Mouse (Mus musculus) neural tube, embryonic 15.5 days (tissue): ENCODE results near the gene Gyg. TPM values are rescaled to one million over a fixed set of nuclear protein-coding genes. Genes with fewer than 3 reads are reported as not detected.

Experiments
- ATAC-seq: fragments of 200-750 bp; cut with Nextera tagmentation; 2 replicates; pipeline ENCODE4 v1.8.0; 2017; ENCODE audit warnings: mild to moderate bottlenecking, moderate TSS enrichment, moderate library complexity; ENCODE audit not compliant: low FRiP score
- H3K27ac ChIP-seq: fragments of 300-500 bp; sonication (generic); replicated peaks from 2 replicates; pipeline ENCODE4 v1.5.1; 2015; ENCODE audit warnings: mild to moderate bottlenecking, inconsistent platforms
- H3K27me3 ChIP-seq: fragments of 300-500 bp; sonication (generic); replicated peaks from 2 replicates; pipeline ENCODE4 v1.6.1; 2015; ENCODE audit warnings: inconsistent platforms
- H3K36me3 ChIP-seq: fragments of 300-500 bp; sonication (generic); 2 replicates; pipeline ENCODE4 v1.6.1; 2015; ENCODE audit warnings: inconsistent platforms
- H3K4me1 ChIP-seq: fragments of 300-500 bp; sonication (generic); 2 replicates; pipeline ENCODE4 v1.6.1; 2015; ENCODE audit warnings: inconsistent platforms
- H3K4me2 ChIP-seq: fragments of 300-500 bp; sonication (generic); 2 replicates; pipeline ENCODE4 v1.6.1; 2015; ENCODE audit warnings: inconsistent platforms, mild to moderate bottlenecking, moderate library complexity
- H3K4me3 ChIP-seq: fragments of 300-500 bp; sonication (generic); replicated peaks from 2 replicates; pipeline ENCODE4 v1.5.1; 2015; ENCODE audit warnings: mild to moderate bottlenecking, inconsistent platforms
- H3K9ac ChIP-seq: fragments of 300-500 bp; sonication (generic); replicated peaks from 2 replicates; pipeline ENCODE4 v1.6.1; 2015; ENCODE audit warnings: mild to moderate bottlenecking, inconsistent platforms
- H3K9me3 ChIP-seq: fragments of 300-500 bp; sonication (generic); replicated peaks from 2 replicates; pipeline ENCODE4 v1.6.1; 2016; ENCODE audit warnings: inconsistent platforms
- WGBS: fragments of 180-500 bp; shearing (Covaris S2); methylation state at CpG from one replicate; pipeline ENCODE4 v1.1.7; 2015; ENCODE audit warnings: mixed read lengths; 5-methylcytosine and 5-hydroxymethylcytosine counted together
- polyA plus RNA-seq: library from polyadenylated mRNA; unstranded; fragments of >200 nt; fragmentation: Nextera tagmentation; extraction: Ambion mirVana; gene quantifications from 2 replicates; pipeline ENCODE4 v1.2.1, GENCODE M21; 2015

Gyg gene
- polyA plus RNA-seq, result 80.6 and 84.9 TPM in 2 replicates

DNA sequence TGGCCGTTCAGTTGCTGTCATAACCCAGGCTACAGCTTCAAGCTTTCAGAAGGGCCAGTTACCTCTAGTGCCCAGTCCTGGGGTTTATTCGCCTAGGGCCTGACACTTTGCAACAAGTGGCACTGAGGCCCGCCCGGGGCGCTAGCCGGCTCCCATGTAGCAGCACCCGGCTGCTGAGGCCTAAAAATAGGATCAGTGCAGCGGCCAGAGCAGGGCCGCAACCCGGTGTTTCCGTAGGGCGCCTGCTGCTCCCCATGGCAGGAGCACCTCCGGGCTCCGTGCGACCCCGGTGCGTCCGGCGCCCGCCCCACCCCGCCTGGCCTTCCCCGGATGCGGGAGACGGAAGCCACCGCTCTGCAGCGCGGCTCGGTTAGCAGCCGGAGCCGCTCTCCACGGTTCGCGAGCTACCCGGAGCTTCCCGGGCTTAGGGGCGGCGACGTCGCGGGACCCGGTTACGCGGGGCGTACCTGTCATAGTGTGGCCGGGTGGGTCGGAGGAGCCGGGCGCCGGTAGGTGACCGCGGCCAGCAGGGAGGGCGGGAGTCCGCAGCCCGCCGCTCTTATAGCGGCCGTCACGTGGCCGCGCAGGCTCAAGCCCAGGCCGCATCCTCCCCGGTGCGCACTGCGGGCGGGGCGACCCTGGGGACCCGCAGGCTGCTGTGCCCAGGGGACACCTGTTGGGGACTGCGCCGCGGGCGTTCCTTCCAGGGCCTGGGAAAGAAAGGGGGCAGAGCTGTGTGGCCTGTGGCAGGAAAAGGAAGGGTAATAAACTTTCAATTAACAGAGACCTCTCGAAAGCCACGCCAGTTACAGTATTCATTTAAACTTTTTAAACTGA, at the start of gene Gyg:
Gene Gyg (minus strand): TSS at position 787 of the 837 bp plus-strand sequence.
- Histone ChIP-seq H3K27me3 (no peaks in the 10 kb centered on the region; the same call in 1 of the 2 replicates), H3K36me3 (no peaks in the 10 kb centered on the region; the same call in 1 of the 2 replicates), H3K4me2 (peak within 1 kb of the TSS; percentile 96), H3K4me3 (peak within 1 kb of the TSS; percentile 53), H3K9me3 (no peaks in the 10 kb centered on the region), H3K4me1 (peaks cover 13% of the 10 kb centered on the region), H3K27ac (0 out of 2 replicates have a peak within 1 kb of the TSS, but pooled peaks have one; percentile 20), H3K9ac (peak within 1 kb of the TSS; percentile 67)
- peak; percentile 96 for ATAC-seq
- under 1% methylated on average over 68 of the region's 73 CpGs for WGBS

DNA sequence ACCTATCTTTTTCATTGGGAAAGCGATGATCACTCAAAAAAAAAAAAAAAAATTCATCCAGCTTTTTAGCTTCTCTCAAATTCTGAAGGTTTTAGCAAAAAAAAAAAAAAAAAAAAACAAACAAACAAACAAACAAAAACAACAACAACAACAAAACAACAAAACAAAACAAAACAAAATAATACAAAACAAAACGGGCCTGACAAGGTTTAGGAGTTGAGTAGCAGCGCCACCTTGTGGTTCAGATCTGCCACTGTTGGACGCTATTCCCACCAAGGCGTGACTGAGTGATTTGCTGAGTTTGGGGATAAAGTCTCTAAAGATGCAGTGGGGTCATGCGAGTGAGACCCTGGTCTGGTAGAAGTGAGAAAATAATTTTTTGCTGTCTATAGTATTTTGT, 43.8 kb upstream of the Gyg start:
- ATAC-seq, result no peak
- no peaks in the 10 kb centered on the region for H3K36me3 ChIP-seq
- no peak overlapping the region for H3K27ac ChIP-seq
- no peaks in the 10 kb centered on the region for H3K4me1 ChIP-seq
- H3K4me2 ChIP-seq, result no peak overlapping the region
- 29% methylated on average over 6 of the region's 6 CpGs for WGBS
- no peaks in the 10 kb centered on the region for H3K9me3 ChIP-seq
- no peaks in the 10 kb centered on the region for H3K27me3 ChIP-seq
- no peak overlapping the region for H3K9ac ChIP-seq
- H3K4me3 ChIP-seq, result no peak overlapping the region

DNA sequence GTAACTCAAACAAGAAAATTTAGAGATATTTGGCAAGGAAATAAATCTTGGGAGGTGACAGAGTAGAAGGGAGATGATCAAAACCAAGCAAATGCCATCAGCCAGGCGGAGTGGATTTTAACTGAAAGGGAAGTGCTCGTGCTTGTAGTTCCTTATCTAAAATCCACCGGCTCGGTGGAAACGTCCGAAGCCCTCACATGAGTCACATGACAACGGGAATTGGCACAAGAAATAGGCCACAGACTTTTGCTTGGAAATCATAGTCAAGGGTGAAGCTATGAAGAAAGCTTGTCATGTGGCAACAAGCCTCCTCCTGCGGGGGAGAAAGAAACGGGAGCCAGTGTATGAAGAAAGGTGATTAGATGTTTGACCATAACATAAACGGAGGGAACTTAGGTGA, 42.8 kb upstream of the Gyg start:
- Histone ChIP-seq H3K9ac (no peak overlapping the region), H3K9me3 (no peaks in the 10 kb centered on the region), H3K27me3 (no peaks in the 10 kb centered on the region), H3K27ac (no peak overlapping the region), H3K36me3 (no peaks in the 10 kb centered on the region), H3K4me2 (no peak overlapping the region), H3K4me1 (no peaks in the 10 kb centered on the region), H3K4me3 (no peak overlapping the region)
- 89% methylated on average over 10 of the region's 10 CpGs for WGBS
- no peak for ATAC-seq

DNA sequence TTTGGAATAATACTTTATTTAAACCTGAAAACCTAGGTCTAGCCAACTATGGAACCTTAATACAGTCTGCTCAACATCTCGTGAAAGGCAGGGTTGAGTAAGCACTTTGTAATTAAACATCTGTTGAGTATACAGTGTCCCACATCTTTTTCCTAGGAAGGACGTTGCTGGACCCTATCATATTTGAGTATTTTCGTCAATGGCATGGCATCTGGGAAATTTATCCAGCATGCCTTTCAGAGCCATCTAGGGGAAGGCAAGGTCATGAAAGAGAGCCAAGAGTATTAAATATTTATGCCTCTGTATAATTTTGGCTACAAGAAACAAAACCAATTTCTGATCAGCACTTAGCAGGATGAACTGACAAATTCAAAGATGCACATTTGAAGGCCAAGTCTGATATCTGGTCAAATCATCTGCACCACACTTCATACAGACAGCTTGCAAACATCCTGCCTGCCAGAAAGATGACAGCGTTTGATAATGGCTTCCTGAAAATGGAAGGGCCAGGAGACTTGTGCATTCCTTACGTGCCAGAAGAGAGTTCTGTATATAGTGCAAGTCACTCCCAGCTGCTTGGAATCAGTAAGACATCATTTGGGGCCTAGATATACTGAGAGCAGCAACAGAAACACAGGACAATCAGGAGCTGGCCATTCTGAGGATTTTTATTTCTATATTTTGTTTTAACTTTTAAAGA, 34.0 kb upstream of the Gyg start:
- ATAC-seq, result no peak
- H3K27ac ChIP-seq, result no peak overlapping the region
- WGBS, result 72% methylated on average over 5 of the region's 5 CpGs
- H3K4me2 ChIP-seq, result no peak overlapping the region
- no peaks in the 10 kb centered on the region for H3K9me3 ChIP-seq
- H3K4me1 ChIP-seq, result no peaks in the 10 kb centered on the region
- no peaks in the 10 kb centered on the region for H3K36me3 ChIP-seq
- no peak overlapping the region for H3K4me3 ChIP-seq
- H3K27me3 ChIP-seq, result no peaks in the 10 kb centered on the region
- no peak overlapping the region for H3K9ac ChIP-seq

DNA sequence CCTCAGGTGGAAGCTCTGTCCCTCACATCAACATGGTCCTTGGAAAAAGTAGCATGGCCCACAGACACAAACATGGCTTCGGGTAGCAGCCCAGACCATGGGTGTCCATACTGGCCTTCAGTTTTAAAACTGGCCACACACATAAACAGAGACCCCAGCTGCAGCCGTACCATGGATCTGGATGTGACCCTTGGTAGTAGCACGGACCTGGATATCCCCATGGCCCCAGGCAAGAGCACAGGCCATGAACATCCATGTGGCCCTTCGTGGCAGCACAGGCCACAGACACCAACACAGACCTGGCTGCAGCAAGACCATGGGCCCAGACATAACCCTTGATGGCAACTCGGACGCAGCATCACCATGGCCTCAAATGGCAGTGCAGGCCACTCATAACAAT, 17.3 kb upstream of the Gyg start:
- no peak overlapping the region for H3K9ac ChIP-seq
- no peak for ATAC-seq
- H3K9me3 ChIP-seq, result no peaks in the 10 kb centered on the region
- no peak overlapping the region for H3K4me2 ChIP-seq
- no peak overlapping the region for H3K4me3 ChIP-seq
- no peaks in the 10 kb centered on the region for H3K4me1 ChIP-seq
- H3K27ac ChIP-seq, result no peak overlapping the region
- no peaks in the 10 kb centered on the region for H3K36me3 ChIP-seq
- no peaks in the 10 kb centered on the region for H3K27me3 ChIP-seq
- 93% methylated on average over 6 of the region's 6 CpGs for WGBS

DNA sequence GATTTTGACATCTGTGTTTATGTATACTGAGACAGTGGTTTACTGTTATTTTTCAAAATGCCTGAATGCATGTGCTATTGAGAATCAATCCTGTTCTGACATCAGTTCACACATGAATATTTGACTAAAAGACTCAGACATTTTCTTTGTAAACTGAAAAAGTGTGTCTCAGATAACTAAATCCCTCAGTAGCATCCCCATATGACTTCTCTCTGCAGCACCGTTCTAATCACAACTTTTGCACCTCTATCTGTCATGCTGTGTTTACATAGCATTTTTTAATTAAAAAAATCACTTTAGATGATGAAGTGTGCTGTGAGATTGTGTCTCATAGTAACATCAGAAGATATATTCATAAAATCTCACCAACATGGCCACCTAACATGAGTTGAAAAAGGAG, 12.4 kb upstream of the Gyg start:
- Histone ChIP-seq H3K36me3 (no peaks in the 10 kb centered on the region), H3K27ac (no peak overlapping the region), H3K4me2 (no peak overlapping the region), H3K4me1 (no peaks in the 10 kb centered on the region), H3K27me3 (no peaks in the 10 kb centered on the region), H3K4me3 (no peak overlapping the region), H3K9me3 (no peaks in the 10 kb centered on the region), H3K9ac (no peak overlapping the region)
- no peak for ATAC-seq
- 83% methylated on average over 1 of the region's 1 CpGs for WGBS

DNA sequence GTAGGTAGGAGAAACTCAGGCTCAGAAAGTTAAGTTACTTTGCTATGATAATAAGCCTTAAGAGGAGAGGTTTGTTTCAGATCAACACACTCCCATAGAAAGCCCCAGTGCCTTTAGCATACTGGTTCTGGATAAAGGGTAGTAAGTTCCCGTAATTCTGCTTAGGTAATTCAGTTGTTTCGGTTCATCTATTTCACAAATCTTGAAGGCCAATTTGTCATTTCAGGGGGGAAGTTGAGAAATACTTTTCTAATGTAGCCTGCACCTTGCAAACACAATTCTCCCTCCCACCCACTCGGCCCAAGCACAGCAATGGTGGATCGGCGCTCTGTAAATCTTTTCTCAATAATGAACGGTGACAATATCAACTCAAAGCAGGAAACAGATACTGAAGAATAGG, 359 bp upstream of the Gyg start:
- Histone ChIP-seq H3K36me3 (no peaks in the 10 kb centered on the region; the same call in 1 of the 2 replicates), H3K9me3 (no peaks in the 10 kb centered on the region), H3K4me1 (peaks cover 13% of the 10 kb centered on the region), H3K4me2 (peak overlapping the region; percentile 96), H3K27me3 (no peaks in the 10 kb centered on the region; the same call in 1 of the 2 replicates), H3K27ac (no peak overlapping the region), H3K9ac (no peak overlapping the region), H3K4me3 (peak overlapping the region; percentile 53)
- ATAC-seq, result no peak
- WGBS, result 87% methylated on average over 6 of the region's 6 CpGs

DNA sequence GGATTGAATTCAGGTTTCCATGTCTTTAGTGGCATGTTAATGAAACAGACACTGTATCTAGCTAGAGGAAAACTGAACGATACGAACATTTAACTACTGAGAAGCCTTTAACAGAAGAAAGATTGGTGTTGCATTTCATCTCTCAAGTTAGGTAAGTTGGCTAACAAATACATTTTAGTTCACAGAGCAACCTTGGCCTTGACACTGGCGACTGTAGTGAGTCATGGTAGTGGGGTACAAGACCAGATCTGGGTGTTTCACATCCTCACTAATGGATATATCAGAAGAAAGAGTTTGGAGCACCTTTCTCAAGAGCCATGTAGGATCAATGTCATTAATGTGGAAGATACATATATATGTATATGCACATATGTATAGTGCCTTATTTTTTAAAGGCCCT, 3.5 kb downstream of the Gyg start:
- no peaks in the 10 kb centered on the region for H3K9me3 ChIP-seq
- no peaks in the 10 kb centered on the region; the same call in 1 of the 2 replicates for H3K27me3 ChIP-seq
- H3K4me3 ChIP-seq, result no peak overlapping the region
- H3K4me1 ChIP-seq, result peaks cover 13% of the 10 kb centered on the region
- WGBS, result 95% methylated on average over 3 of the region's 3 CpGs
- no peak overlapping the region for H3K9ac ChIP-seq
- H3K4me2 ChIP-seq, result no peak overlapping the region
- peaks cover 9% of the 10 kb centered on the region; the same call in 1 of the 2 replicates for H3K36me3 ChIP-seq
- ATAC-seq, result no peak
- no peak overlapping the region for H3K27ac ChIP-seq

DNA sequence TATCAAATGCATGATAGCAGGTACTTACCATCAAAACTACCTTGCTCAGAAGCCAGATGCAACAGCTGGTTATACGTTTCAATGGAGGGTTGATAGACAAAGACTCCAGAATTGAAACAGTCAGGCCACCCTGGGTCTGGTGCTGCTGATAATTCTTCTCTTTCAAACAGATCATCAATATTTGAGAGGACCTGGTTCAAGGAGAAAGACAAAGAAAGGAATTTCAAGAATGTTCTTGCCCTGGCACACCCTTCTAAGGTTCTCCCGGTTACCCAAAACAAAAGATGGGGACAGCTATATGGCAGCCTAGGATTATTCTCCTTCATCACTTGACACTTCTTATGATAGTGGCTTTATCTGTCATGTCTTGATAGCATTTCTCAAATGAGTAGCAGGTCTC, 4.6 kb downstream of the Gyg start:
- Histone ChIP-seq H3K4me3 (no peak overlapping the region), H3K4me1 (peaks cover 13% of the 10 kb centered on the region), H3K27ac (no peak overlapping the region), H3K9ac (no peak overlapping the region), H3K36me3 (peaks cover 9% of the 10 kb centered on the region; the same call in 1 of the 2 replicates), H3K27me3 (no peaks in the 10 kb centered on the region), H3K4me2 (no peak overlapping the region), H3K9me3 (no peaks in the 10 kb centered on the region)
- 77% methylated on average over 2 of the region's 2 CpGs for WGBS
- ATAC-seq, result no peak

DNA sequence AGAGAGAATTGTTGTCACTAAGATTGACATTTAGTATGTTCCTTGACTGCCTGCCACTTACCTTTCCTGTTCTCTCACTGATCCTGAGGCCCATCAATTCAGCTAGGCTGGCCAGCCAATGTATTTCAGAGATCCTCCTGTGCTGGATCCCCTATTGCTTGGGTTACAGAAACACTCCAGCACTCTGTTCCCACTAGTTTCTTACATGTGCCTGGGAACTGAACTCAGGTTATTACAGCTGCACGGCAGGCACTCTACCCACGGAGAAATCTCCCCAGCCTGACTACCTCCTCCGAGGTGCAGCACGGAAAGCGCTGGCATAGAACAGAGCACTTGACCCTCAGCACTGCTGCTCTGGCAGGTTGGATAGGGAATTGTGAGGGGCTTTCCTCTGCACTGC, 7.5 kb downstream of the Gyg start:
- no peaks in the 10 kb centered on the region; the same call in 1 of the 2 replicates for H3K4me1 ChIP-seq
- no peak overlapping the region for H3K27ac ChIP-seq
- no peak overlapping the region for H3K9ac ChIP-seq
- H3K9me3 ChIP-seq, result no peaks in the 10 kb centered on the region
- H3K27me3 ChIP-seq, result no peaks in the 10 kb centered on the region
- no peak for ATAC-seq
- no peak overlapping the region for H3K4me2 ChIP-seq
- no peak overlapping the region for H3K4me3 ChIP-seq
- peaks cover 9% of the 10 kb centered on the region; the same call in 1 of the 2 replicates for H3K36me3 ChIP-seq
- WGBS, result 92% methylated on average over 5 of the region's 5 CpGs

DNA sequence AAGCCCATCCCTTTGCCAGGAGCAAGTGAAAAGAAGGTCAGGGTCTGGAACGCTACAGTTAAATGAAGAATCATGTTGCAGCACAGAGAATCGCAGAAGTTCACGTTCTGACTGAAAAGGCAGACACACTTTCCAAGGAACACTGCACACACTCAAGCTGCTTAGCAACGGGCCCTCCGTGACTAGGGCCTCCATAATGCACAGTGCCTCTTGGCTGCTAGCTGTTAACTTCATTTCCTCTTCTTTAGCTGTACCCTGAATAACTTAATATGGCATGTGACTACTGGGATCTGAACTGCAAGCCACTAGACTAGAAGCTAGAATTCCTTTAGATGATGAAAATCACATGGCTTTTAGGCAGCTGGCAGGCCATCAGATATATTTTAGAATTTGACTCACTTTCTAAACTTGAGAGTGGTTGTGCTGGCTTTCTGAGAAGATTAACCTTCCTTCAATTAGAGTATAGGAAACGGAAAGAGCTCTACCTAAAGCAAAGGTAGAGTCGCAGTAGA, 8.2 kb downstream of the Gyg start:
- H3K4me3 ChIP-seq, result no peak overlapping the region
- ATAC-seq, result peak; percentile 76
- H3K4me2 ChIP-seq, result no peak overlapping the region
- H3K4me1 ChIP-seq, result no peaks in the 10 kb centered on the region; the same call in 1 of the 2 replicates
- no peaks in the 10 kb centered on the region for H3K27me3 ChIP-seq
- WGBS, result 65% methylated on average over 7 of the region's 7 CpGs
- H3K36me3 ChIP-seq, result peaks cover 9% of the 10 kb centered on the region; the same call in 1 of the 2 replicates
- H3K9me3 ChIP-seq, result no peaks in the 10 kb centered on the region
- H3K27ac ChIP-seq, result no peak overlapping the region
- no peak overlapping the region for H3K9ac ChIP-seq
